Mouse (Mus musculus): ENCODE measurements around the gene Ifnz. TPM values are rescaled to one million over a fixed set of nuclear protein-coding genes. Genes with fewer than 3 reads are reported as not detected.

The Ifnz gene
- polyA plus RNA-seq (2012; rRNA removed; ENCODE audit: low replicate concordance) = not detected in 2 replicates

DNA sequence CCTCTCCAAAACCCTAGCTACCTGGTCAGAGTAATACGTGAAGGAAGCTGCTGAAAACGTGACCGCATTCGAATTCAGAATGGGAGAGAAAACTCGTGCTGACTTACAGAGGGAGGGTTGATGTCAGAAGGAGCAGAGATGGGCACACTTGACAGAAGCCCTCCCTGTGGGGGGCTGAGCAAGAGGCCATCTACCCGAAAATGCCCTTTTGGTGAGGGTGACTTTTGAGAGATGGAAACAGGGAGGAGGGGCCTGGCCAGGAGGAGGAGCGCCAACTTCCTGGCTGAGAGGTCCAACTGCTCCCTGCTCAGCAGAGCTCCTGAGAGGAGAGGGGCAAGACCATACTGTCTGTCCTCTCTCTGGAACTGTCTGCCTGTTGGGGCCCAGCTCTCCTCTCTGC lies at the start of gene Ifnz:
Gene Ifnz, plus strand, starts transcription at position 301 of the 400 bp plus-strand sequence.

DNA sequence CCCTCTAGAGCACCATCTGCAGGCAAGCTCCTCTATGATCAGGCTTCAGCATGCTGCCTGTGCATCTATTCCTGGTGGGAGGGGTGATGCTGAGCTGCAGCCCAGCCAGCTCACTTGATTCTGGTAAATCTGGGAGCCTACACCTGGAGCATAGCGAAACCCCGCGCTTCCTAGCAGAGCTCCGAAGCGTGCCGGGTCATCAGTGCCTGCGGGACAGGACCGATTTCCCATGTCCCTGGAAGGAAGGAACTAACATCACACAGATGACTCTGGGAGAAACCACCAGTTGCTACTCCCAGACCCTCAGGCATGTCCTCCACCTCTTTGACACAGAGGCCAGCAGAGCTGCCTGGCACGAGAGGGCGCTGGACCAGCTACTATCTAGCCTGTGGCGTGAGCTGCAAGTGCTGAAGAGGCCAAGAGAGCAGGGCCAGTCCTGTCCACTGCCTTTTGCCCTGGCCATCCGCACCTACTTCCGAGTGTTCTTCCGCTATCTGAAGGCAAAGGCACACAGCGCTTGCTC lies 27.1 kb upstream of the Ifnz start, which contains the start of gene Gm13271:
Gene Gm13271, plus strand, starts transcription at position 51 of the 523 bp plus-strand sequence.

DNA sequence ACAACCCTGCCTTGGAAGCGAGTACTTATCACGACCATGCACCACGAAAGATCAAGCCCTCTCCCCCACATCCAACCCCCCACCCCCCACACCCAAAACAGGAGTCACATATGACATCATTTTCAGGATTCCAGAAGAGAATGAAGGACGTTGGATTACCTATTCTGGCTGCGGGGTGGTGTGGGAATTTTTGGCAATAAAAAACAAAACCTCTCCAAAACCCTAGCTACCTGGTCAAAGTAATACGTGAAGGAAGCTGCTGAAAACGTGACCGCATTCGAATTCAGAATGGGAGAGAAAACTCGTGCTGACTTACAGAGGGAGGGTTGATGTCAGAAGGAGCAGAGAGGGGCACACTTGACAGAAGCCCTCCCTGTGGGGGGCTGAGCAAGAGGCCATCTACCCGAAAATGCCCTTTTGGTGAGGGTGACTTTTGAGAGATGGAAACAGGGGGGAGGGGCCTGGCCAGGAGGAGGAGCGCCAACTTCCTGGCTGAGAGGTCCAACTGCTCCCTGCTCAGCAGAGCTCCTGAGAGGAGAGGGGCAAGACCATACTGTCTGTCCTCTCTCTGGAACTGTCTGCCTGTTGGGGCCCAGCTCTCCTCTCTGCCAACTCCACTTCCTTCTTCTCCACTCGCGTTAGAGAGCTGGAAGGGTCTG lies 22.2 kb upstream of the Ifnz start, which contains the start of gene Gm13283:
Gene Gm13283, plus strand, starts transcription at position 510 of the 659 bp plus-strand sequence.

DNA sequence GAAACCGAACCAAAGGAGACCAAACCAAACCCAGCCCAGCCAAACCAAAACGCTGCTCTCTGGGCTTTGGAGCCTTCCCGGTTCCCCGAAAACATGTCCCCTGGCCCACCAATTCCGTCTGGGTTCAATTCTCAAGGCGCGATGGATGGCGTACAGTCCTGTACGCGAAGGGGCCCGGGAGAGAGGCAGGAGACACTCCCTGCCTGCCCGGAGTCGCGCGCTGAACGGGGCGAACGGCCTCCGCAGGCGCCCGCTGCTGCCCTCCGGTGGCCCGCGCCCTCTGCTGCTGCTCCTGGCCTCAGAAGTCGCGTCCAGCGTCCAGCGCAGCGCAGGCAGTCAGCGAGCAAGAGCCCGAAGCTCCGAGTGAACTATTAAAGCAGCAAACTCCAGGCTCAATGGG lies 8.4 kb upstream of the Ifnz start, which contains the start of gene Gm13290:
Gene Gm13290, plus strand, starts transcription at position 301 of the 400 bp plus-strand sequence.

DNA sequence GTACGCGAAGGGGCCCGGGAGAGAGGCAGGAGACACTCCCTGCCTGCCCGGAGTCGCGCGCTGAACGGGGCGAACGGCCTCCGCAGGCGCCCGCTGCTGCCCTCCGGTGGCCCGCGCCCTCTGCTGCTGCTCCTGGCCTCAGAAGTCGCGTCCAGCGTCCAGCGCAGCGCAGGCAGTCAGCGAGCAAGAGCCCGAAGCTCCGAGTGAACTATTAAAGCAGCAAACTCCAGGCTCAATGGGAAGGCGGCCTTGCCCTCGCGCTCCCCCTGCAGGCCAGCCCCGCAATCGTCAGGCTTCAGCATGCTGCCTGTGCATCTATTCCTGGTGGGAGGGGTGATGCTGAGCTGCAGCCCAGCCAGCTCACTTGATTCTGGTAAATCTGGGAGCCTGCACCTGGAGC lies 5.3 kb upstream of the Ifnz start, which contains the start of gene Gm13289:
Gene Gm13289, plus strand, starts transcription at position 301 of the 400 bp plus-strand sequence.

DNA sequence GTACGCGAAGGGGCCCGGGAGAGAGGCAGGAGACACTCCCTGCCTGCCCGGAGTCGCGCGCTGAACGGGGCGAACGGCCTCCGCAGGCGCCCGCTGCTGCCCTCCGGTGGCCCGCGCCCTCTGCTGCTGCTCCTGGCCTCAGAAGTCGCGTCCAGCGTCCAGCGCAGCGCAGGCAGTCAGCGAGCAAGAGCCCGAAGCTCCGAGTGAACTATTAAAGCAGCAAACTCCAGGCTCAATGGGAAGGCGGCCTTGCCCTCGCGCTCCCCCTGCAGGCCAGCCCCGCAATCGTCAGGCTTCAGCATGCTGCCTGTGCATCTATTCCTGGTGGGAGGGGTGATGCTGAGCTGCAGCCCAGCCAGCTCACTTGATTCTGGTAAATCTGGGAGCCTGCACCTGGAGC lies 2.4 kb upstream of the Ifnz start, which contains the start of gene Gm13272:
Gene Gm13272, plus strand, starts transcription at position 301 of the 400 bp plus-strand sequence.

DNA sequence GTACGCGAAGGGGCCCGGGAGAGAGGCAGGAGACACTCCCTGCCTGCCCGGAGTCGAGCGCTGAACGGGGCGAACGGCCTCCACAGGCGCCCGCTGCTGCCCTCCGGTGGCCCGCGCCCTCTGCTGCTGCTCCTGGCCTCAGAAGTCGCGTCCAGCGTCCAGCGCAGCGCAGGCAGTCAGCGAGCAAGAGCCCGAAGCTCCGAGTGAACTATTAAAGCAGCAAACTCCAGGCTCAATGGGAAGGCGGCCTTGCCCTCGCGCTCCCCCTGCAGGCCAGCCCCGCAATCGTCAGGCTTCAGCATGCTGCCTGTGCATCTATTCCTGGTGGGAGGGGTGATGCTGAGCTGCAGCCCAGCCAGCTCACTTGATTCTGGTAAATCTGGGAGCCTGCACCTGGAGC lies 3.5 kb downstream of the Ifnz start, which contains the start of gene Gm13276:
Gene Gm13276, plus strand, starts transcription at position 301 of the 400 bp plus-strand sequence.

DNA sequence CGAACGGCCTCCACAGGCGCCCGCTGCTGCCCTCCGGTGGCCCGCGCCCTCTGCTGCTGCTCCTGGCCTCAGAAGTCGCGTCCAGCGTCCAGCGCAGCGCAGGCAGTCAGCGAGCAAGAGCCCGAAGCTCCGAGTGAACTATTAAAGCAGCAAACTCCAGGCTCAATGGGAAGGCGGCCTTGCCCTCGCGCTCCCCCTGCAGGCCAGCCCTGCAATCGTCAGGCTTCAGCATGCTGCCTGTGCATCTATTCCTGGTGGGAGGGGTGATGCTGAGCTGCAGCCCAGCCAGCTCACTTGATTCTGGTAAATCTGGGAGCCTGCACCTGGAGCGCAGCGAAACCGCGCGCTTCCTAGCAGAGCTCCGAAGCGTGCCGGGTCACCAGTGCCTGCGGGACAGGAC lies 6.5 kb downstream of the Ifnz start, which contains the start of gene Gm13277:
Gene Gm13277, plus strand, starts transcription at position 231 of the 400 bp plus-strand sequence.

DNA sequence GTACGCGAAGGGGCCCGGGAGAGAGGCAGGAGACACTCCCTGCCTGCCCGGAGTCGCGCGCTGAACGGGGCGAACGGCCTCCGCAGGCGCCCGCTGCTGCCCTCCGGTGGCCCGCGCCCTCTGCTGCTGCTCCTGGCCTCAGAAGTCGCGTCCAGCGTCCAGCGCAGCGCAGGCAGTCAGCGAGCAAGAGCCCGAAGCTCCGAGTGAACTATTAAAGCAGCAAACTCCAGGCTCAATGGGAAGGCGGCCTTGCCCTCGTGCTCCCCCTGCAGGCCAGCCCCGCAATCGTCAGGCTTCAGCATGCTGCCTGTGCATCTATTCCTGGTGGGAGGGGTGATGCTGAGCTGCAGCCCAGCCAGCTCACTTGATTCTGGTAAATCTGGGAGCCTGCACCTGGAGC lies 9.3 kb downstream of the Ifnz start, which contains the start of gene Gm13278:
Gene Gm13278, plus strand, starts transcription at position 301 of the 400 bp plus-strand sequence.

DNA sequence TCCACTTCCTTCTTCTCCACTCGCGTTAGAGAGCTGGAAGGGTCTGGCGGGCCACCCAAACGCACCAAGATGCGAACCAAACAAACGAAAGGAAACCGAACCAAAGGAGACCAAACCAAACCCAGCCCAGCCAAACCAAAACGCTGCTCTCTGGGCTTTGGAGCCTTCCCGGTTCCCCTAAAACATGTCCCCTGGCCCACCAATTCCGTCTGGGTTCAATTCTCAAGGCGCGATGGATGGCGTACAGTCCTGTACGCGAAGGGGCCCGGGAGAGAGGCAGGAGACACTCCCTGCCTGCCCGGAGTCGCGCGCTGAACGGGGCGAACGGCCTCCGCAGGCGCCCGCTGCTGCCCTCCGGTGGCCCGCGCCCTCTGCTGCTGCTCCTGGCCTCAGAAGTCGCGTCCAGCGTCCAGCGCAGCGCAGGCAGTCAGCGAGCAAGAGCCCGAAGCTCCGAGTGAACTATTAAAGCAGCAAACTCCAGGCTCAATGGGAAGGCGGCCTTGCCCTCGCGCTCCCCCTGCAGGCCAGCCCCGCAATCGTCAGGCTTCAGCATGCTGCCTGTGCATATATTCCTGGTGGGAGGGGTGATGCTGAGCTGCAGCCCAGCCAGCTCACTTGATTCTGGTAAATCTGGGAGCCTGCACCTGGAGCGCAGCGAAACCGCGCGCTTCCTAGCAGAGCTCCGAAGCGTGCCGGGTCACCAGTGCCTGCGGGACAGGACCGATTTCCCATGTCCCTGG lies 12.2 kb downstream of the Ifnz start, which contains the start of gene Gm13275:
Gene Gm13275, plus strand, starts transcription at position 552 of the 740 bp plus-strand sequence.

DNA sequence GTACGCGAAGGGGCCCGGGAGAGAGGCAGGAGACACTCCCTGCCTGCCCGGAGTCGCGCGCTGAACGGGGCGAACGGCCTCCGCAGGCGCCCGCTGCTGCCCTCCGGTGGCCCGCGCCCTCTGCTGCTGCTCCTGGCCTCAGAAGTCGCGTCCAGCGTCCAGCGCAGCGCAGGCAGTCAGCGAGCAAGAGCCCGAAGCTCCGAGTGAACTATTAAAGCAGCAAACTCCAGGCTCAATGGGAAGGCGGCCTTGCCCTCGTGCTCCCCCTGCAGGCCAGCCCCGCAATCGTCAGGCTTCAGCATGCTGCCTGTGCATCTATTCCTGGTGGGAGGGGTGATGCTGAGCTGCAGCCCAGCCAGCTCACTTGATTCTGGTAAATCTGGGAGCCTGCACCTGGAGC lies 15.2 kb downstream of the Ifnz start, which contains the start of gene Gm13279:
Gene Gm13279, plus strand, starts transcription at position 301 of the 400 bp plus-strand sequence.

DNA sequence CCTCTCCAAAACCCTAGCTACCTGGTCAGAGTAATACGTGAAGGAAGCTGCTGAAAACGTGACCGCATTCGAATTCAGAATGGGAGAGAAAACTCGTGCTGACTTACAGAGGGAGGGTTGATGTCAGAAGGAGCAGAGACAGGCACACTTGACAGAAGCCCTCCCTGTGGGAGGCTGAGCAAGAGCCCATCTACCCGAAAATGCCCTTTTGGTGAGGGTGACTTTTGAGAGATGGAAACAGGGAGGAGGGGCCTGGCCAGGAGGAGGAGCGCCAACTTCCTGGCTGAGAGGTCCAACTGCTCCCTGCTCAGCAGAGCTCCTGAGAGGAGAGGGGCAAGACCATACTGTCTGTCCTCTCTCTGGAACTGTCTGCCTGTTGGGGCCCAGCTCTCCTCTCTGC lies 17.4 kb downstream of the Ifnz start, which contains the start of gene Gm13285:
Gene Gm13285, plus strand, starts transcription at position 301 of the 400 bp plus-strand sequence.

DNA sequence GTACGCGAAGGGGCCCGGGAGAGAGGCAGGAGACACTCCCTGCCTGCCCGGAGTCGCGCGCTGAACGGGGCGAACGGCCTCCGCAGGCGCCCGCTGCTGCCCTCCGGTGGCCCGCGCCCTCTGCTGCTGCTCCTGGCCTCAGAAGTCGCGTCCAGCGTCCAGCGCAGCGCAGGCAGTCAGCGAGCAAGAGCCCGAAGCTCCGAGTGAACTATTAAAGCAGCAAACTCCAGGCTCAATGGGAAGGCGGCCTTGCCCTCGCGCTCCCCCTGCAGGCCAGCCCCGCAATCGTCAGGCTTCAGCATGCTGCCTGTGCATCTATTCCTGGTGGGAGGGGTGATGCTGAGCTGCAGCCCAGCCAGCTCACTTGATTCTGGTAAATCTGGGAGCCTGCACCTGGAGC lies 21.0 kb downstream of the Ifnz start, which contains the start of gene Gm13287:
Gene Gm13287, plus strand, starts transcription at position 301 of the 400 bp plus-strand sequence.

DNA sequence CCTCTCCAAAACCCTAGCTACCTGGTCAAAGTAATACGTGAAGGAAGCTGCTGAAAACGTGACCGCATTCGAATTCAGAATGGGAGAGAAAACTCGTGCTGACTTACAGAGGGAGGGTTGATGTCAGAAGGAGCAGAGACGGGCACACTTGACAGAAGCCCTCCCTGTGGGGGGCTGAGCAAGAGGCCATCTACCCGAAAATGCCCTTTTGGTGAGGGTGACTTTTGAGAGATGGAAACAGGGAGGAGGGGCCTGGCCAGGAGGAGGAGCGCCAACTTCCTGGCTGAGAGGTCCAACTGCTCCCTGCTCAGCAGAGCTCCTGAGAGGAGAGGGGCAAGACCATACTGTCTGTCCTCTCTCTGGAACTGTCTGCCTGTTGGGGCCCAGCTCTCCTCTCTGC lies 23.3 kb downstream of the Ifnz start, which contains the start of gene Gm13288:
Gene Gm13288, plus strand, starts transcription at position 301 of the 400 bp plus-strand sequence.

DNA sequence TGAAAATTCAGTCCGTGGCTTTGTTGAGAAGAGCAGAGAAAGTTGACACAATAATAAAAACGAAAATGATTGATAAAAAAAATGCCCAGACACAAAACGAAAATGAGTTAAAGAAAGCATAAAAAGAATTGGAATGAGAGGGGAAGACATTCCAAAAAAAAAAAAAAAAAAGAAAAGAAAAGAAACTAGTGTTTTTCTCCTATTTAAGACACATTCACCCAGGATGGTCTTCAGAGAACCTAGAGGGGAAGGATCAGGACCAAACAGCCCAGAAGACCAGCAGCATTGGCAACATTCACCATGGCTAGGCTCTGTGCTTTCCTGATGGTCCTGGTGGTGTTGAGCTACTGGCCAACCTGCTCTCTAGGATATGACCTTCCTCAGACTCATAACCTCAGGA lies 34.0 kb downstream of the Ifnz start, which contains the start of gene Ifna7:
Gene Ifna7, plus strand, starts transcription at position 301 of the 400 bp plus-strand sequence.

DNA sequence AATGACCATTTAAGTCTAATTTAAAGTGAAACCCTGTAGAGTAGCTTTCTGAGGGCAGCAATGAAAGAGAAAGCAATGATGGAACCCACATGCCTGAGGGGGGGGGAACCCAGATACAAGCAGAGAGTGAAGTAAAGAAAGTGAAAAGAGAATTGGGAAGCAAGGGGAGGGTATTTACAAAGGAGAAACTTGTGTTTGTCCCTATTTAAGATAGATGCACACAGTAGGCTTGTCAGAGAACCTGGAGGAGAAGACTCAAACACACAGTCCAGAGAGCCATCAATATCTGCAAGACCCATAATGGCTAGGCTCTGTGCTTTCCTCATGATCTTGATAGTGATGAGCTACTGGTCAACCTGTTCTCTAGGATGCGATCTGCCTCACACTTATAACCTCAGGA lies 37.7 kb downstream of the Ifnz start, which contains the start of gene Ifna11:
Gene Ifna11, plus strand, starts transcription at position 301 of the 400 bp plus-strand sequence.

DNA sequence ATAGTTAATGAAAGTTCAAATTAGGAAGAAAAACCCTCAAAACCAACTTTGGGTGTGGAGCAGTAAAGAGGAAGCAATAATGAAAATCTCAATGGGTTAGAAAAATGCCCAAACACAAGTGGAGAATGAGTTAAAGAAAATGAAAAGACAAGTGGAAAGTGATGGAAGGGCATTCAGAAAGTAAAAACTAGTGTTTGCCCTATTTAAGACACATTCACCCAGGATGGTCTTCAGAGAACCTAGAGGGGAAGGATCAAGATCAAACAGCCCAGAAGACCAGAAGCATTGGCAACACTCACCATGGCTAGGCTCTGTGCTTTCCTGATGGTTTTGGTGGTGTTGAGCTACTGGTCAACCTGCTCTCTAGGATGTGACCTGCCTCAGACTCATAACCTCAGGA lies 45.2 kb downstream of the Ifnz start, which contains the start of gene Ifna6:
Gene Ifna6, plus strand, starts transcription at position 301 of the 400 bp plus-strand sequence.

Other genes starting within 250 kb of the Ifnz start
- not detected in 2 replicates for gene Ifna15, start 223.9 kb upstream of the Ifnz start, polyA plus RNA-seq (2012; rRNA removed; ENCODE audit: low replicate concordance)
- not detected in 2 replicates for gene Ifna14, start 210.3 kb upstream of the Ifnz start, polyA plus RNA-seq (2012; rRNA removed; ENCODE audit: low replicate concordance)
- gene Ifna9, start 189.7 kb upstream of the Ifnz start, polyA plus RNA-seq (2012; rRNA removed; ENCODE audit: low replicate concordance) = not detected in 2 replicates
- not detected in 2 replicates for gene Ifna12, start 178.8 kb upstream of the Ifnz start, polyA plus RNA-seq (2012; rRNA removed; ENCODE audit: low replicate concordance)
- not detected in 2 replicates for gene C87499, start 147.7 kb upstream of the Ifnz start, polyA plus RNA-seq (2012; rRNA removed; ENCODE audit: low replicate concordance)
- not detected in 2 replicates for gene Ifna13, start 137.7 kb upstream of the Ifnz start, polyA plus RNA-seq (2012; rRNA removed; ENCODE audit: low replicate concordance)
- not detected in 2 replicates for gene Ifna16, start 105.2 kb upstream of the Ifnz start, polyA plus RNA-seq (2012; rRNA removed; ENCODE audit: low replicate concordance)
- gene Ifna2, start 98.2 kb upstream of the Ifnz start, polyA plus RNA-seq (2012; rRNA removed; ENCODE audit: low replicate concordance) = not detected in 2 replicates
- gene Ifnab, start 90.8 kb upstream of the Ifnz start, polyA plus RNA-seq (2012; rRNA removed; ENCODE audit: low replicate concordance) = not detected in 2 replicates
- gene Gm26566, start 60.3 kb upstream of the Ifnz start, polyA plus RNA-seq (2012; rRNA removed; ENCODE audit: low replicate concordance) = 0.11 and 0.27 TPM in 2 replicates
- 5.4 and 7.9 TPM in 2 replicates for gene Klhl9, start 59.7 kb upstream of the Ifnz start, polyA plus RNA-seq (2012; rRNA removed; ENCODE audit: low replicate concordance)
- gene Gm13271, start 27.3 kb upstream of the Ifnz start, polyA plus RNA-seq (2012; rRNA removed; ENCODE audit: low replicate concordance) = not detected in 2 replicates
- gene Gm13283, start 22.0 kb upstream of the Ifnz start, polyA plus RNA-seq (2012; rRNA removed; ENCODE audit: low replicate concordance) = not detected in 2 replicates
- gene Gm13290, start 8.3 kb upstream of the Ifnz start, polyA plus RNA-seq (2012; rRNA removed; ENCODE audit: low replicate concordance) = not detected in 2 replicates
- gene Gm13289, start 5.2 kb upstream of the Ifnz start, polyA plus RNA-seq (2012; rRNA removed; ENCODE audit: low replicate concordance) = not detected in 2 replicates
- not detected in 2 replicates for gene Gm13272, start 2.3 kb upstream of the Ifnz start, polyA plus RNA-seq (2012; rRNA removed; ENCODE audit: low replicate concordance)
- gene Gm13276, start 3.6 kb downstream of the Ifnz start, polyA plus RNA-seq (2012; rRNA removed; ENCODE audit: low replicate concordance) = not detected in 2 replicates
- not detected in 2 replicates for gene Gm13277, start 6.5 kb downstream of the Ifnz start, polyA plus RNA-seq (2012; rRNA removed; ENCODE audit: low replicate concordance)
- gene Gm13278, start 9.4 kb downstream of the Ifnz start, polyA plus RNA-seq (2012; rRNA removed; ENCODE audit: low replicate concordance) = not detected in 2 replicates
- not detected in 2 replicates for gene Gm13275, start 12.4 kb downstream of the Ifnz start, polyA plus RNA-seq (2012; rRNA removed; ENCODE audit: low replicate concordance)
- not detected in 2 replicates for gene Gm13279, start 15.3 kb downstream of the Ifnz start, polyA plus RNA-seq (2012; rRNA removed; ENCODE audit: low replicate concordance)
- gene Gm13285, start 17.5 kb downstream of the Ifnz start, polyA plus RNA-seq (2012; rRNA removed; ENCODE audit: low replicate concordance) = not detected in 2 replicates
- 0.49 TPM in 1 of 2 replicates, not detected in the other for gene Gm13287, start 21.1 kb downstream of the Ifnz start, polyA plus RNA-seq (2012; rRNA removed; ENCODE audit: low replicate concordance)
- gene Gm13288, start 23.4 kb downstream of the Ifnz start, polyA plus RNA-seq (2012; rRNA removed; ENCODE audit: low replicate concordance) = not detected in 2 replicates
- gene Ifna7, start 34.1 kb downstream of the Ifnz start, polyA plus RNA-seq (2012; rRNA removed; ENCODE audit: low replicate concordance) = not detected in 2 replicates
- not detected in 2 replicates for gene Ifna11, start 37.8 kb downstream of the Ifnz start, polyA plus RNA-seq (2012; rRNA removed; ENCODE audit: low replicate concordance)
- not detected in 2 replicates for gene Ifna6, start 45.3 kb downstream of the Ifnz start, polyA plus RNA-seq (2012; rRNA removed; ENCODE audit: low replicate concordance)
- not detected in 2 replicates for gene Ifna5, start 53.4 kb downstream of the Ifnz start, polyA plus RNA-seq (2012; rRNA removed; ENCODE audit: low replicate concordance)
- not detected in 2 replicates for gene Ifna4, start 59.7 kb downstream of the Ifnz start, polyA plus RNA-seq (2012; rRNA removed; ENCODE audit: low replicate concordance)
- not detected in 2 replicates for gene Ifna1, start 68.0 kb downstream of the Ifnz start, polyA plus RNA-seq (2012; rRNA removed; ENCODE audit: low replicate concordance)
- gene Ifne, start 98.1 kb downstream of the Ifnz start, polyA plus RNA-seq (2012; rRNA removed; ENCODE audit: low replicate concordance) = 0.21 TPM in 1 of 2 replicates, not detected in the other

All from duodenum, adult 2 months (tissue).